Mouse (Mus musculus) heart, embryonic 12.5 days (tissue): ENCODE results near the gene a. TPM values are rescaled to one million over a fixed set of nuclear protein-coding genes. Genes with fewer than 3 reads are reported as not detected.

Source experiments
- ATAC-seq: fragments of 200-750 bp; cut with Nextera tagmentation; 2 replicates; pipeline ENCODE4 v1.8.0; 2017; ENCODE audit warnings: moderate TSS enrichment, moderate library complexity; ENCODE audit not compliant: insufficient number of reproducible peaks, low FRiP score
- H3K27ac ChIP-seq: fragments of 300-500 bp; sonication (generic); 2 replicates; pipeline ENCODE4 v1.5.1; 2016; ENCODE audit warnings: mild to moderate bottlenecking, moderate library complexity; ENCODE audit not compliant: poor library complexity, severe bottlenecking
- H3K27me3 ChIP-seq: fragments of 300-500 bp; sonication (generic); replicated peaks from 2 replicates; pipeline ENCODE4 v1.6.1; 2016; ENCODE audit warnings: mild to moderate bottlenecking, moderate library complexity
- H3K36me3 ChIP-seq: fragments of 300-500 bp; sonication (generic); 2 replicates; pipeline ENCODE4 v1.6.1; 2016; ENCODE audit warnings: mild to moderate bottlenecking, moderate library complexity
- H3K4me1 ChIP-seq: fragments of 300-500 bp; sonication (generic); replicated peaks from 2 replicates; pipeline ENCODE4 v1.6.1; 2016; ENCODE audit warnings: mild to moderate bottlenecking
- H3K4me2 ChIP-seq: fragments of 300-500 bp; sonication (generic); 2 replicates; pipeline ENCODE4 v1.6.1; 2016; ENCODE audit warnings: mild to moderate bottlenecking, moderate library complexity
- H3K4me3 ChIP-seq: fragments of 300-500 bp; sonication (generic); 2 replicates; pipeline ENCODE4 v1.5.1; 2016; ENCODE audit warnings: mild to moderate bottlenecking
- H3K9ac ChIP-seq: fragments of 300-500 bp; sonication (generic); 2 replicates; pipeline ENCODE4 v1.6.1; 2016; ENCODE audit warnings: mild to moderate bottlenecking, moderate library complexity
- H3K9me3 ChIP-seq: fragments of 300-500 bp; sonication (generic); replicated peaks from 2 replicates; pipeline ENCODE4 v1.6.1; 2016; ENCODE audit warnings: mild to moderate bottlenecking, moderate library complexity
- WGBS: fragments of 180-500 bp; shearing (Covaris S2); methylation state at CpG from one replicate; pipeline ENCODE4 v1.1.7; 2016; 5-methylcytosine and 5-hydroxymethylcytosine counted together
- polyA plus RNA-seq: library from polyadenylated mRNA; unstranded; fragments of >200 nt; fragmentation: Nextera tagmentation; extraction: Ambion mirVana; gene quantifications from 2 replicates; pipeline ENCODE4 v1.2.1, GENCODE M21; 2016

Gene a
- polyA plus RNA-seq, 1 experiment from 2014 or later: not detected

GRCm38 (mm10) chr2:155082121-155082803, 291.1 kb downstream of the a start:
- Histone ChIP-seq H3K4me1 (no peaks in the 10 kb centered on the region), H3K4me3 (no peak overlapping the region), H3K36me3 (no peaks in the 10 kb centered on the region), H3K27ac (no peak overlapping the region), H3K4me2 (no peak overlapping the region), H3K9me3 (no peaks in the 10 kb centered on the region), H3K27me3 (0 out of 2 replicates have a peak, but pooled peaks cover 3% of the 10 kb centered on the region), H3K9ac (no peak overlapping the region)
- 14% methylated on average over 8 of the region's 8 CpGs for WGBS
- ATAC-seq: peak; percentile 74; the same call in 1 of the 2 replicates

GRCm38 (mm10) chr2:155084546-155084945, 293.3 kb downstream of the a start:
- 82% methylated on average over 5 of the region's 5 CpGs for WGBS
- H3K36me3 ChIP-seq: no peaks in the 10 kb centered on the region
- no peaks in the 10 kb centered on the region for H3K4me1 ChIP-seq
- no peaks in the 10 kb centered on the region for H3K9me3 ChIP-seq
- no peak overlapping the region for H3K9ac ChIP-seq
- no peak overlapping the region for H3K4me2 ChIP-seq
- ATAC-seq: no peak
- H3K27ac ChIP-seq: no peak overlapping the region
- H3K4me3 ChIP-seq: no peak overlapping the region
- H3K27me3 ChIP-seq: 0 out of 2 replicates have a peak, but pooled peaks cover 3% of the 10 kb centered on the region

GRCm38 (mm10) chr2:155086328-155086727, 295.1 kb downstream of the a start:
- no peak overlapping the region for H3K4me3 ChIP-seq
- no peak overlapping the region for H3K9ac ChIP-seq
- no peaks in the 10 kb centered on the region for H3K9me3 ChIP-seq
- H3K27me3 ChIP-seq: 0 out of 2 replicates have a peak, but pooled peaks cover 3% of the 10 kb centered on the region
- 75% methylated on average over 5 of the region's 5 CpGs for WGBS
- no peak overlapping the region for H3K4me2 ChIP-seq
- ATAC-seq: no peak
- peaks cover 5% of the 10 kb centered on the region; the same call in 1 of the 2 replicates for H3K4me1 ChIP-seq
- no peak overlapping the region for H3K27ac ChIP-seq
- H3K36me3 ChIP-seq: no peaks in the 10 kb centered on the region

GRCm38 (mm10) chr2:155088264-155088663, 297.1 kb downstream of the a start:
- Histone ChIP-seq H3K36me3 (no peaks in the 10 kb centered on the region), H3K9me3 (no peaks in the 10 kb centered on the region), H3K27me3 (no peaks in the 10 kb centered on the region), H3K27ac (no peak overlapping the region), H3K4me1 (peaks cover 11% of the 10 kb centered on the region), H3K4me2 (no peak overlapping the region), H3K4me3 (no peak overlapping the region), H3K9ac (no peak overlapping the region)
- ATAC-seq: no peak
- 73% methylated on average over 6 of the region's 6 CpGs for WGBS

GRCm38 (mm10) chr2:155090909-155091742, 299.9 kb downstream of the a start:
- Histone ChIP-seq H3K27ac (no peak overlapping the region), H3K9me3 (no peaks in the 10 kb centered on the region), H3K4me3 (no peak overlapping the region), H3K27me3 (no peaks in the 10 kb centered on the region), H3K4me1 (peaks cover 13% of the 10 kb centered on the region), H3K36me3 (no peaks in the 10 kb centered on the region), H3K4me2 (no peak overlapping the region), H3K9ac (no peak overlapping the region)
- 61% methylated on average over 13 of the region's 13 CpGs for WGBS
- ATAC-seq: 0 out of 2 replicates have a peak, but pooled peaks have one; percentile 25

- no peak overlapping the region for H3K9ac ChIP-seq
- WGBS: 55% methylated on average over 3 of the region's 3 CpGs
- no peak overlapping the region for H3K27ac ChIP-seq
- H3K4me3 ChIP-seq: no peak overlapping the region
- H3K27me3 ChIP-seq: no peaks in the 10 kb centered on the region
- no peak for ATAC-seq
- H3K9me3 ChIP-seq: no peaks in the 10 kb centered on the region
- no peaks in the 10 kb centered on the region for H3K36me3 ChIP-seq
- H3K4me1 ChIP-seq: peaks cover 13% of the 10 kb centered on the region
- no peak overlapping the region for H3K4me2 ChIP-seq
These were observed 300.5 kb downstream of the a start for GRCm38 (mm10) chr2:155091743-155092075.

GRCm38 (mm10) chr2:155093418-155093817, 302.2 kb downstream of the a start:
- peaks cover 13% of the 10 kb centered on the region for H3K4me1 ChIP-seq
- H3K9ac ChIP-seq: no peak overlapping the region
- no peaks in the 10 kb centered on the region for H3K27me3 ChIP-seq
- no peak overlapping the region for H3K4me3 ChIP-seq
- no peak overlapping the region for H3K4me2 ChIP-seq
- no peak overlapping the region for H3K27ac ChIP-seq
- ATAC-seq: no peak
- no peaks in the 10 kb centered on the region for H3K9me3 ChIP-seq
- no peaks in the 10 kb centered on the region for H3K36me3 ChIP-seq
- 17% methylated on average over 4 of the region's 4 CpGs for WGBS

GRCm38 (mm10) chr2:155098720-155099380, 307.6 kb downstream of the a start:
- no peaks in the 10 kb centered on the region for H3K9me3 ChIP-seq
- H3K27me3 ChIP-seq: no peaks in the 10 kb centered on the region
- ATAC-seq: no peak
- peaks cover 17% of the 10 kb centered on the region for H3K4me1 ChIP-seq
- H3K27ac ChIP-seq: no peak overlapping the region
- H3K4me3 ChIP-seq: no peak overlapping the region
- H3K36me3 ChIP-seq: no peaks in the 10 kb centered on the region
- no peak overlapping the region for H3K4me2 ChIP-seq
- 83% methylated on average over 9 of the region's 9 CpGs for WGBS
- no peak overlapping the region for H3K9ac ChIP-seq

GRCm38 (mm10) chr2:155099421-155099820, 308.2 kb downstream of the a start:
- ATAC-seq: no peak

GRCm38 (mm10) chr2:155099994-155100795, 309.0 kb downstream of the a start:
- 59% methylated on average over 14 of the region's 14 CpGs for WGBS
- H3K36me3 ChIP-seq: no peaks in the 10 kb centered on the region
- no peaks in the 10 kb centered on the region for H3K9me3 ChIP-seq
- H3K4me3 ChIP-seq: no peak overlapping the region
- H3K9ac ChIP-seq: no peak overlapping the region
- H3K27ac ChIP-seq: no peak overlapping the region
- no peaks in the 10 kb centered on the region for H3K27me3 ChIP-seq
- peaks cover 17% of the 10 kb centered on the region for H3K4me1 ChIP-seq
- ATAC-seq: peak; percentile 48; the same call in 1 of the 2 replicates
- no peak overlapping the region for H3K4me2 ChIP-seq

More at GRCm38 (mm10) chr2:155099421-155099820, 308.2 kb downstream of the a start:
- Histone ChIP-seq H3K27me3 (no peaks in the 10 kb centered on the region), H3K9ac (no peak overlapping the region), H3K4me2 (no peak overlapping the region), H3K4me3 (no peak overlapping the region), H3K27ac (no peak overlapping the region), H3K36me3 (no peaks in the 10 kb centered on the region), H3K4me1 (peaks cover 17% of the 10 kb centered on the region), H3K9me3 (no peaks in the 10 kb centered on the region)
- WGBS: 54% methylated on average over 7 of the region's 7 CpGs
